Mouse (Mus musculus) myocyte (in vitro differentiated cells): Measurements from ENCODE around the gene Ccdc92. TPM values are rescaled to one million over a fixed set of nuclear protein-coding genes. Genes with fewer than 3 reads are reported as not detected.

Experiments used
- H3K27me3 ChIP-seq: one replicate; pipeline ENCODE4 v1.6.1; 2011; ENCODE audit not compliant: control insufficient read depth, insufficient read depth, insufficient read length
- H3K36me3 ChIP-seq: one replicate; pipeline ENCODE4 v1.6.1; 2011; ENCODE audit not compliant: control insufficient read depth, insufficient read depth
- H3K4me2 ChIP-seq: one replicate; pipeline ENCODE4 v1.6.1; 2011; ENCODE audit warnings: low read depth, control low read depth
- H3K4me3 ChIP-seq: one replicate; pipeline ENCODE4 v1.5.1; 2011; ENCODE audit warnings: mild to moderate bottlenecking, control low read depth, moderate library complexity
- H3K79me2 ChIP-seq: one replicate; pipeline ENCODE4 v1.6.1; 2011; ENCODE audit not compliant: control insufficient read depth, insufficient read depth
- H3ac ChIP-seq: one replicate; pipeline ENCODE4 v1.6.1; 2011; ENCODE audit not compliant: control insufficient read depth, insufficient read length
- CEBPB ChIP-seq: IDR thresholded peaks from 2 replicates; pipeline ENCODE4 v1.6.1; 2011; ENCODE audit warnings: mild to moderate bottlenecking, moderate library complexity; ENCODE audit not compliant: poor library complexity, insufficient read depth, severe bottlenecking
- E2F4 ChIP-seq: IDR thresholded peaks from one replicate; pipeline ENCODE4 v1.6.1; 2011; ENCODE audit warnings: mild to moderate bottlenecking, control low read depth, moderate library complexity; ENCODE audit not compliant: insufficient read depth
- MAX ChIP-seq: IDR thresholded peaks from one replicate; pipeline ENCODE4 v1.6.1; 2011; ENCODE audit warnings: low read depth, mild to moderate bottlenecking, control low read depth
- MYOD1 ChIP-seq, 3 experiments: IDR thresholded peaks; one replicate each; pipeline ENCODE4 v1.6.1; 2011; ENCODE audit warnings: control low read depth in 2 of 3, low read depth in 2 of 3, mild to moderate bottlenecking in 2 of 3, moderate library complexity in 1 of 3; ENCODE audit not compliant: insufficient read length in 2 of 3, control insufficient read depth in 1 of 3
- MYOG ChIP-seq, 3 experiments: IDR thresholded peaks; one replicate each; pipeline ENCODE4 v1.6.1; 2011; ENCODE audit warnings: control low read depth in 2 of 3, low read depth in 2 of 3, mild to moderate bottlenecking in 2 of 3; ENCODE audit not compliant: insufficient read length in 2 of 3, control insufficient read depth in 1 of 3, insufficient read depth in 1 of 3
- POLR2A ChIP-seq: IDR thresholded peaks from one replicate; pipeline ENCODE4 v1.6.1; 2011; ENCODE audit warnings: low read depth, mild to moderate bottlenecking, control low read depth, moderate library complexity; ENCODE audit not compliant: insufficient read length
- POLR2AphosphoS2 ChIP-seq: IDR thresholded peaks from one replicate; pipeline ENCODE4 v1.6.1; 2011; ENCODE audit warnings: low read depth, control low read depth; ENCODE audit not compliant: insufficient read length
- REST ChIP-seq: IDR thresholded peaks from one replicate; pipeline ENCODE4 v1.6.1; 2011; ENCODE audit warnings: mild to moderate bottlenecking, control low read depth, moderate library complexity; ENCODE audit not compliant: insufficient read depth, insufficient read length
- SRF ChIP-seq: IDR thresholded peaks from one replicate; pipeline ENCODE4 v1.6.1; 2011; ENCODE audit warnings: low read depth; ENCODE audit not compliant: control insufficient read depth, insufficient read length
- TCF12 ChIP-seq: IDR thresholded peaks from one replicate; pipeline ENCODE4 v1.6.1; 2011; ENCODE audit warnings: mild to moderate bottlenecking, control low read depth; ENCODE audit not compliant: poor library complexity, insufficient read depth, severe bottlenecking
- TCF3 ChIP-seq: IDR thresholded peaks from one replicate; pipeline ENCODE4 v1.6.1; 2011; ENCODE audit warnings: low read depth, control low read depth; ENCODE audit not compliant: insufficient read length
- USF1 ChIP-seq: IDR thresholded peaks from one replicate; pipeline ENCODE4 v1.6.1; 2011; ENCODE audit warnings: low read depth, mild to moderate bottlenecking, control low read depth, moderate library complexity
- polyA plus RNA-seq: library from polyadenylated mRNA; unstranded; fragments of >200 nt; fragmentation: generic; extraction: Trizol; gene quantifications from one replicate; pipeline ENCODE4 v1.2.1, GENCODE M21; 2012; ENCODE audit warnings: missing spikeins

The Ccdc92 gene
- polyA plus RNA-seq, 1 experiment: 6.2 TPM

DNA sequence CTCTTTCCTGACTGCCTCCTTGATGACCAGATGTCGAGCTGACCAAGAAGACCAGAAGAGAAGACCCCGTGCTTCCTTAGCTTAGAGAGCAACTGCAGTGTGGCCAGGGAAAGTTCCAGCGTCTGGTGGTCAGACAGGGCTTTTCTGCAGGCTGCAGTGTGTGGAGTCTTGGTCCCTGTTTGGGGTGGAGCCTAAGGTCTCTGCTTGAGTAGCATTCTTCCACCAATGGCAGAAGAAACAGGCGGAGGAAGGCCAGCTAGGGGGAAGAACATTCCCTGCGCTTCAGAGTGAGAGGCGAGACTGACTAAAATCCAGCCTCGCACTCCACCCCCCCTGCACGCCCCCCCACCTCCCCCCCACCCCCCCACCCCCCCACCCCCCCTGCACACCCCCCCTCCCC, 33.9 kb upstream of the Ccdc92 start:
- Histone ChIP-seq H3K36me3 (no peaks in the 10 kb centered on the region), H3K79me2 (no peaks in the 10 kb centered on the region), H3ac (no peak overlapping the region), H3K4me2 (no peak overlapping the region), H3K4me3 (no peak overlapping the region), H3K27me3 (no peaks in the 10 kb centered on the region)
- TF ChIP-seq POLR2A (no peak), E2F4 (no peak), MAX (no peak), CEBPB (no peak), TCF12 (no peak), SRF (no peak), MYOG (IDR thresholded peaks at IDR 0.05; ENCODE audit: control insufficient read depth in 1 of 3, insufficient read depth in 1 of 3, insufficient read length in 2 of 3, low read depth in 2 of 3) (no peak), TCF3 (no peak), REST (no peak), MYOD1 (IDR thresholded peaks at IDR 0.05; ENCODE audit: control insufficient read depth in 1 of 3, insufficient read length in 2 of 3, low read depth in 2 of 3) (no peak), POLR2AphosphoS2 (no peak), USF1 (no peak)

- Histone ChIP-seq H3K79me2 (no peaks in the 10 kb centered on the region), H3K27me3 (no peaks in the 10 kb centered on the region), H3K4me3 (no peak overlapping the region), H3K36me3 (peaks cover 5% of the 10 kb centered on the region), H3K4me2 (no peak overlapping the region), H3ac (no peak overlapping the region)
- TF ChIP-seq MYOG (IDR thresholded peaks at IDR 0.05; ENCODE audit: control insufficient read depth in 1 of 3, insufficient read depth in 1 of 3, insufficient read length in 2 of 3, low read depth in 2 of 3) (peak in 1 of 3 experiments; percentile 13), MAX (no peak), POLR2A (no peak), POLR2AphosphoS2 (no peak), REST (no peak), E2F4 (no peak), MYOD1 (IDR thresholded peaks at IDR 0.05; ENCODE audit: control insufficient read depth in 1 of 3, insufficient read length in 2 of 3, low read depth in 2 of 3) (peak in 1 of 3 experiments; percentile 52)
Observed at GRCm38 (mm10) chr5:124891921-124892370, 29.7 kb upstream of the Ccdc92 start.

DNA sequence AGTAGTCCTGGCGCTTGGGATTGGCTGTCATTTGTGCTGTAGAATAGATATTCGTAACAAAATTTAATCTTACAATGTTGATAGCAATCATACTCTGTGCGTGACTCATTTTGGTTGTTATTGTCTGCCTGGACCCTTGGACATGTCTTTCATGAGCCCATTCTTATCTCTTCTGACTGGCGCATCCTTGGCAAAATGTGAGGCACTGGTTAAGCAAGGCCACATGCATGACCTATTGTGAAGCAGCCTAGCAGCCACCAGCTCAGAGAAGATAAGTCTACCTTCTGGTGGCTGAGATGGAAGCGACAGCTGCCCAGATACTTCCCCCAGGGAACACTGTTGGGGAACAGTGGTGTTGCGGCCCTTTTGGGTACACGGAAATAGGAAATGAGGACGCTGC, 26.4 kb upstream of the Ccdc92 start:
- Histone ChIP-seq H3K27me3 (no peaks in the 10 kb centered on the region), H3K36me3 (peaks cover 14% of the 10 kb centered on the region), H3K79me2 (no peaks in the 10 kb centered on the region), H3ac (no peak overlapping the region), H3K4me2 (no peak overlapping the region), H3K4me3 (no peak overlapping the region)
- TF ChIP-seq E2F4 (no peak), TCF12 (no peak), TCF3 (no peak), MAX (no peak)

DNA sequence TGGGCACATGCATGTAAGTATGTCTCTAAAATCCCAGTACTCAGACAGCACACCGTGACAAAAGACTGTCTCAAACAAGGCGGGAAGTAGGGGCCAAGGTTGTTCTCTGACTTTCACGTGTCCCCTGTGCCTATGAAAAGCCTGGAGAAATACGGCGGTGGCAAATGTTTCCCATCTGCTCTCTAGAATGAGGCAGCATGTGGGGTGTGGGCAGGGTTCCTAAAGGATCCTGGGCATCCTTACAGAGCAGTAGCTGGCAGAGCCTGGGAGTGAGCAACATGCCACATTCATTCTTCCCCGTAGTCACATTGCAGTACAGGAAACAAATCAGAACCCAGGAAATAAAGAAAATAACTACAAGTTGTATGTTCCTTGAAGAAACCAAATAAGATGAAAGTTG, 21.7 kb upstream of the Ccdc92 start:
- peaks cover 12% of the 10 kb centered on the region for H3K36me3 ChIP-seq
- H3K27me3 ChIP-seq: no peaks in the 10 kb centered on the region

DNA sequence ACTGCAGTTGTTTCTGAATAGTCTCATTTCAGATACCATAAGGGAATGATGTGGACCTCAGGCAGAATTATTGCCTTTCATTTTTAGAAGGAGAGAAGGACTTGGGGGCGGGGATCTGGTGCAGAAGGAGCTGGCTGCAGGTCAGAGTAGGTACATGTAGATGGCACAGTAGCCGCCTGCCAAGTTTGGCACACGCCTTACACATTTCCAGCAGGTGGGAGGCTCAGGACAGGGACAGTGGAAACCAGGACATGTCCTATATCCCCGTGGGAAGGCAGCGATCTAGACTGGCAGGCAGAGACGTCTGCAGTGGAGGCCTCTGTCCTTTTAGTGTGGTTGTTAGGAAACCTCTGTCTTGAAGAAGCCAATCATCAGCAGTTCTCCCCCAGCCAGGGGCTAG, 17.6 kb upstream of the Ccdc92 start:
- H3ac ChIP-seq: no peak overlapping the region
- TF ChIP-seq MYOD1 (IDR thresholded peaks at IDR 0.05; ENCODE audit: control insufficient read depth in 1 of 3, insufficient read length in 2 of 3, low read depth in 2 of 3): peak in 1 of 3 experiments; percentile 39
- no peak for TF ChIP-seq POLR2AphosphoS2
- no peak for TF ChIP-seq USF1
- no peaks in the 10 kb centered on the region for H3K27me3 ChIP-seq
- no peak overlapping the region for H3K4me3 ChIP-seq
- H3K79me2 ChIP-seq: peaks cover 36% of the 10 kb centered on the region
- peak overlapping the region; percentile 55 for H3K4me2 ChIP-seq
- H3K36me3 ChIP-seq: no peaks in the 10 kb centered on the region

More for the DNA sequence above, 21.7 kb upstream of the Ccdc92 start:
- no peak overlapping the region for H3K4me3 ChIP-seq
- H3ac ChIP-seq: no peak overlapping the region
- TF ChIP-seq MYOG (IDR thresholded peaks at IDR 0.05; ENCODE audit: control insufficient read depth in 1 of 3, insufficient read depth in 1 of 3, insufficient read length in 2 of 3, low read depth in 2 of 3): no peak
- peaks cover 9% of the 10 kb centered on the region for H3K79me2 ChIP-seq
- H3K4me2 ChIP-seq: no peak overlapping the region

DNA sequence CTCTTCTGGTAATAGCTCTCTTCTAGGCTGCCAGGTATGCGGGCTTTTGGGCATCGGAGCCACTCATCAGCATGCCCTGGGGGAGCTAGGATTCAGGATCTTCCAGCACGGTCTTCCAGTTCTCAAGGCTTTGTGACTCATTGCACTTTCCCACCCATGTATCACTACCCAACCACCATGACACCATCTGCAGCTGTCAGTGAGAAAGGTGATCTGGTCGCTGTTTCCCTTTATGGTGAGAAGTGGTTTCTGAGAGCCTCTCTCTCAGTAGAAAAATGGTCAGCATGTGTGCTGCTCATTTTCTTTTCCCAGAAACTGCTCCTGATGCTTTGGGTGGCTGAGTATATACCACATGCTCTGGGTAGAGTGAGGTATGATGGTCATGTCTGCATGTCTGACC, 17.0 kb upstream of the Ccdc92 start:
- H3ac ChIP-seq: no peak overlapping the region
- H3K4me2 ChIP-seq: peak overlapping the region; percentile 55
- no peaks in the 10 kb centered on the region for H3K36me3 ChIP-seq
- H3K4me3 ChIP-seq: no peak overlapping the region
- H3K27me3 ChIP-seq: no peaks in the 10 kb centered on the region
- H3K79me2 ChIP-seq: peaks cover 42% of the 10 kb centered on the region
- TF ChIP-seq TCF12 (peak; percentile 27), REST (no peak), CEBPB (no peak), MYOD1 (IDR thresholded peaks at IDR 0.05; ENCODE audit: control insufficient read depth in 1 of 3, insufficient read length in 2 of 3, low read depth in 2 of 3) (peak; percentile 69 to 95 (median 94)), SRF (peak; percentile 79), MYOG (IDR thresholded peaks at IDR 0.05; ENCODE audit: control insufficient read depth in 1 of 3, insufficient read depth in 1 of 3, insufficient read length in 2 of 3, low read depth in 2 of 3) (peak in 2 of 3 experiments; percentile 78 to 89), TCF3 (peak; percentile 17), POLR2A (no peak)
